Mouse (Mus musculus): ENCODE results near the gene Sgms1. TPM values are rescaled to one million over a fixed set of nuclear protein-coding genes. Genes with fewer than 3 reads are reported as not detected.
A peak's percentile ranks its signal among the peaks of the same experiment; 100 is the strongest.

Sgms1 gene
- total RNA-seq, 2 experiments from 2014 or later, result 58.8 to 59.5 TPM

- no peak for DNase-seq (ENCODE audit: extremely low spot score in 1 of 2, low spot score in 2 of 2)
- intact Hi-C loops (cut with DNase I), result loop anchor here (5.0 kb wide), 1 partner anchor 40 kb away; no protein-coding TSS in a partner anchor
- Histone ChIP-seq H3K4me3 (no peak overlapping the region), H3K27ac (peak overlapping the region; percentile 47; the same call in 1 of the 2 replicates)
- TF ChIP-seq CTCF (IDR thresholded peaks at IDR 0.05), result no peak
Measured at GRCm38 (mm10) chr19:32281917-32282316, 107.6 kb downstream of the Sgms1 start.

- intact Hi-C loops (cut with DNase I), result loop anchor here (5.0 kb wide), 1 partner anchor 42 kb away; no protein-coding TSS in a partner anchor
- TF ChIP-seq CTCF (IDR thresholded peaks at IDR 0.05), result no peak
- DNase-seq (ENCODE audit: extremely low spot score in 1 of 2, low spot score in 2 of 2), result no peak
- Histone ChIP-seq H3K4me3 (no peak overlapping the region), H3K27ac (peak overlapping the region; percentile 51; the same call in 1 of the 2 replicates)
Measured at GRCm38 (mm10) chr19:32280380-32280779, 109.1 kb downstream of the Sgms1 start.

GRCm38 (mm10) chr19:32279400-32279799 lies 110.1 kb downstream of the Sgms1 start:
- intact Hi-C loops (cut with DNase I), result no loop called here
- Histone ChIP-seq H3K27ac (peak overlapping the region; percentile 51), H3K4me3 (no peak overlapping the region)
- no peak for DNase-seq (ENCODE audit: extremely low spot score in 1 of 2, low spot score in 2 of 2)
- no peak for TF ChIP-seq CTCF (IDR thresholded peaks at IDR 0.05)

GRCm38 (mm10) chr19:32277869-32278268 lies 111.6 kb downstream of the Sgms1 start:
- H3K4me3 ChIP-seq, result no peak overlapping the region
- no peak for DNase-seq (ENCODE audit: extremely low spot score in 1 of 2, low spot score in 2 of 2)
- intact Hi-C loops (cut with DNase I), result no loop called here
- H3K27ac ChIP-seq, result no peak overlapping the region
- no peak for TF ChIP-seq CTCF (IDR thresholded peaks at IDR 0.05)

- intact Hi-C loops (cut with DNase I), result no loop called here
- H3K4me3 ChIP-seq, result no peak overlapping the region
Measured at GRCm38 (mm10) chr19:32277287-32277686, 112.2 kb downstream of the Sgms1 start.

GRCm38 (mm10) chr19:32276817-32277216 lies 112.7 kb downstream of the Sgms1 start:
- intact Hi-C loops (cut with DNase I), result no loop called here
- TF ChIP-seq CTCF (IDR thresholded peaks at IDR 0.05), result no peak
- no peak for DNase-seq (ENCODE audit: extremely low spot score in 1 of 2, low spot score in 2 of 2)
- H3K4me3 ChIP-seq, result no peak overlapping the region
- H3K27ac ChIP-seq, result no peak overlapping the region

More at GRCm38 (mm10) chr19:32277287-32277686, 112.2 kb downstream of the Sgms1 start:
- no peak overlapping the region for H3K27ac ChIP-seq
- DNase-seq (ENCODE audit: extremely low spot score in 1 of 2, low spot score in 2 of 2), result no peak
- no peak for TF ChIP-seq CTCF (IDR thresholded peaks at IDR 0.05)

- no peak for TF ChIP-seq CTCF (IDR thresholded peaks at IDR 0.05)
- H3K4me3 ChIP-seq, result no peak overlapping the region
- no peak overlapping the region for H3K27ac ChIP-seq
- intact Hi-C loops (cut with DNase I), result no loop called here
- no peak for DNase-seq (ENCODE audit: extremely low spot score in 1 of 2, low spot score in 2 of 2)
Measured at GRCm38 (mm10) chr19:32276263-32276662, 113.3 kb downstream of the Sgms1 start.

GRCm38 (mm10) chr19:32275068-32275925 lies 114.2 kb downstream of the Sgms1 start:
- intact Hi-C loops (cut with DNase I), result no loop called here
- no peak overlapping the region for H3K27ac ChIP-seq
- DNase-seq (ENCODE audit: extremely low spot score in 1 of 2, low spot score in 2 of 2), result no peak

GRCm38 (mm10) chr19:32274145-32274544 lies 115.4 kb downstream of the Sgms1 start:
- TF ChIP-seq CTCF (IDR thresholded peaks at IDR 0.05), result no peak
- Histone ChIP-seq H3K27ac (no peak overlapping the region), H3K4me3 (no peak overlapping the region)
- no peak for DNase-seq (ENCODE audit: extremely low spot score in 1 of 2, low spot score in 2 of 2)
- intact Hi-C loops (cut with DNase I), result no loop called here

More at GRCm38 (mm10) chr19:32275068-32275925, 114.2 kb downstream of the Sgms1 start:
- no peak overlapping the region for H3K4me3 ChIP-seq
- TF ChIP-seq CTCF (IDR thresholded peaks at IDR 0.05), result no peak

- H3K27ac ChIP-seq, result no peak overlapping the region
- TF ChIP-seq CTCF (IDR thresholded peaks at IDR 0.05), result no peak
Measured at GRCm38 (mm10) chr19:32273714-32274113, 115.8 kb downstream of the Sgms1 start.

GRCm38 (mm10) chr19:32272475-32273260 lies 116.8 kb downstream of the Sgms1 start:
- intact Hi-C loops (cut with DNase I), result no loop called here
- no peak for DNase-seq (ENCODE audit: extremely low spot score in 1 of 2, low spot score in 2 of 2)
- no peak overlapping the region for H3K27ac ChIP-seq
- no peak overlapping the region for H3K4me3 ChIP-seq
- no peak for TF ChIP-seq CTCF (IDR thresholded peaks at IDR 0.05)

More at GRCm38 (mm10) chr19:32273714-32274113, 115.8 kb downstream of the Sgms1 start:
- H3K4me3 ChIP-seq, result no peak overlapping the region
- intact Hi-C loops (cut with DNase I), result no loop called here
- no peak for DNase-seq (ENCODE audit: extremely low spot score in 1 of 2, low spot score in 2 of 2)

Measured in left cerebral cortex, adult 2 months (tissue).